Mouse (Mus musculus) midbrain, embryonic 16.5 days (tissue): ENCODE results near the gene Fam170b. TPM values are rescaled to one million over a fixed set of nuclear protein-coding genes. Genes with fewer than 3 reads are reported as not detected.
A peak's percentile ranks its signal among the peaks of the same experiment; 100 is the strongest.

Experiments
- ATAC-seq: fragments of 200-750 bp; cut with Nextera tagmentation; 2 replicates; pipeline ENCODE4 v1.8.0; 2017; ENCODE audit warnings: moderate TSS enrichment
- H3K27ac ChIP-seq: fragments of 300-500 bp; sonication (generic); 2 replicates; pipeline ENCODE4 v1.5.1; 2014; ENCODE audit warnings: mild to moderate bottlenecking, low read length, mixed read lengths
- H3K27me3 ChIP-seq: fragments of 300-500 bp; sonication (generic); 2 replicates; pipeline ENCODE4 v1.6.1; 2014; ENCODE audit warnings: low read depth, low read length, mixed read lengths; ENCODE audit not compliant: control insufficient read depth, insufficient read depth
- H3K36me3 ChIP-seq: fragments of 300-500 bp; sonication (generic); 2 replicates; pipeline ENCODE4 v1.6.1; 2014; ENCODE audit warnings: mild to moderate bottlenecking, low read length, moderate library complexity, mixed read lengths; ENCODE audit not compliant: control insufficient read depth, insufficient read depth
- H3K4me1 ChIP-seq: fragments of 300-500 bp; sonication (generic); 2 replicates; pipeline ENCODE4 v1.6.1; 2014; ENCODE audit warnings: mild to moderate bottlenecking, low read length, mixed read lengths; ENCODE audit not compliant: control insufficient read depth, insufficient read depth
- H3K4me2 ChIP-seq: fragments of 300-500 bp; sonication (generic); 2 replicates; pipeline ENCODE4 v1.6.1; 2014; ENCODE audit warnings: mild to moderate bottlenecking, low read length, mixed read lengths
- H3K4me3 ChIP-seq: fragments of 300-500 bp; sonication (generic); 2 replicates; pipeline ENCODE4 v1.5.1; 2014; ENCODE audit warnings: low read depth, mild to moderate bottlenecking, low read length, moderate library complexity, mixed read lengths
- H3K9ac ChIP-seq: fragments of 300-500 bp; sonication (generic); 2 replicates; pipeline ENCODE4 v1.6.1; 2014; ENCODE audit warnings: low read depth, low read length, mixed read lengths
- H3K9me3 ChIP-seq: fragments of 300-500 bp; sonication (generic); replicated peaks from 2 replicates; pipeline ENCODE4 v1.6.1; 2014; ENCODE audit warnings: mild to moderate bottlenecking, low read length, mixed read lengths; ENCODE audit not compliant: control insufficient read depth, poor library complexity, severe bottlenecking
- WGBS: fragments of 180-500 bp; shearing (Covaris S2); extraction: QIAGEN DNeasy Blood & Tissue Kit; methylation state at CpG from one replicate; pipeline ENCODE4 v1.1.7; 2014; 5-methylcytosine and 5-hydroxymethylcytosine counted together
- polyA plus RNA-seq: library from polyadenylated mRNA; unstranded; fragments of >200 nt; fragmentation: Nextera tagmentation; extraction: Ambion mirVana; gene quantifications from 2 replicates; pipeline ENCODE4 v1.2.1, GENCODE M21; 2015

The Fam170b gene
- polyA plus RNA-seq = 0.08 TPM in 1 of 2 replicates, not detected in the other

- ATAC-seq = no peak
- Histone ChIP-seq H3K27me3 (no peaks in the 10 kb centered on the region), H3K4me3 (no peak within 1 kb of the TSS), H3K9ac (no peak within 1 kb of the TSS), H3K27ac (no peak within 1 kb of the TSS), H3K4me1 (no peaks in the 10 kb centered on the region), H3K4me2 (no peak within 1 kb of the TSS), H3K9me3 (no peaks in the 10 kb centered on the region), H3K36me3 (no peaks in the 10 kb centered on the region)
- WGBS = 87% methylated on average over 8 of the region's 8 CpGs
These were observed at the start of gene Fam170b for GRCm38 (mm10) chr14:32833847-32834246. Gene Fam170b (plus strand): TSS chr14:32833962.

- Histone ChIP-seq H3K4me2 (no peak overlapping the region), H3K9ac (no peak overlapping the region), H3K36me3 (no peaks in the 10 kb centered on the region), H3K27me3 (no peaks in the 10 kb centered on the region), H3K4me3 (no peak overlapping the region), H3K9me3 (no peaks in the 10 kb centered on the region), H3K4me1 (no peaks in the 10 kb centered on the region), H3K27ac (no peak overlapping the region)
- no peak for ATAC-seq
- 82% methylated on average over 12 of the region's 12 CpGs for WGBS
These were observed 49.5 kb upstream of the Fam170b start for GRCm38 (mm10) chr14:32784130-32784747.

GRCm38 (mm10) chr14:32784748-32785134 is 49.0 kb upstream of the Fam170b start:
- no peaks in the 10 kb centered on the region for H3K4me1 ChIP-seq
- H3K4me2 ChIP-seq = no peak overlapping the region
- no peak overlapping the region for H3K27ac ChIP-seq
- no peaks in the 10 kb centered on the region for H3K9me3 ChIP-seq
- no peak for ATAC-seq
- no peak overlapping the region for H3K9ac ChIP-seq
- WGBS = 81% methylated on average over 4 of the region's 4 CpGs
- no peak overlapping the region for H3K4me3 ChIP-seq
- no peaks in the 10 kb centered on the region for H3K27me3 ChIP-seq
- no peaks in the 10 kb centered on the region for H3K36me3 ChIP-seq

- 76% methylated on average over 3 of the region's 3 CpGs for WGBS
- no peaks in the 10 kb centered on the region for H3K27me3 ChIP-seq
These were observed 48.1 kb upstream of the Fam170b start, which contains the start of gene Tmem273 for GRCm38 (mm10) chr14:32785556-32786130. Gene Tmem273 (plus strand): TSS chr14:32785963.

GRCm38 (mm10) chr14:32787691-32788090 is 46.1 kb upstream of the Fam170b start:
- WGBS = 64% methylated on average over 5 of the region's 5 CpGs
- ATAC-seq = no peak
- H3K4me1 ChIP-seq = no peaks in the 10 kb centered on the region
- no peak overlapping the region for H3K4me3 ChIP-seq
- H3K27ac ChIP-seq = no peak overlapping the region
- no peak overlapping the region for H3K4me2 ChIP-seq
- H3K9ac ChIP-seq = no peak overlapping the region
- no peaks in the 10 kb centered on the region for H3K9me3 ChIP-seq
- no peaks in the 10 kb centered on the region for H3K36me3 ChIP-seq
- no peaks in the 10 kb centered on the region for H3K27me3 ChIP-seq

More at GRCm38 (mm10) chr14:32785556-32786130, 48.1 kb upstream of the Fam170b start, which contains the start of gene Tmem273:
- Histone ChIP-seq H3K27ac (no peak within 1 kb of the TSS), H3K4me3 (no peak within 1 kb of the TSS), H3K9me3 (no peaks in the 10 kb centered on the region), H3K9ac (no peak within 1 kb of the TSS), H3K4me1 (no peaks in the 10 kb centered on the region), H3K36me3 (no peaks in the 10 kb centered on the region), H3K4me2 (no peak within 1 kb of the TSS)
- ATAC-seq = no peak

- H3K4me3 ChIP-seq = no peak overlapping the region
- 45% methylated on average over 8 of the region's 8 CpGs for WGBS
- no peaks in the 10 kb centered on the region for H3K36me3 ChIP-seq
- H3K27me3 ChIP-seq = no peaks in the 10 kb centered on the region
- H3K9ac ChIP-seq = no peak overlapping the region
- 0 out of 2 replicates have a peak, but pooled peaks have one; percentile 32 for ATAC-seq
- no peak overlapping the region for H3K27ac ChIP-seq
- no peak overlapping the region for H3K4me2 ChIP-seq
- no peaks in the 10 kb centered on the region for H3K4me1 ChIP-seq
- no peaks in the 10 kb centered on the region for H3K9me3 ChIP-seq
These were observed 37.4 kb upstream of the Fam170b start for GRCm38 (mm10) chr14:32796375-32796774.

GRCm38 (mm10) chr14:32797803-32798202 is 36.0 kb upstream of the Fam170b start:
- H3K36me3 ChIP-seq = no peaks in the 10 kb centered on the region
- H3K4me3 ChIP-seq = no peak overlapping the region
- no peak overlapping the region for H3K4me2 ChIP-seq
- no peak overlapping the region for H3K9ac ChIP-seq
- H3K27me3 ChIP-seq = no peaks in the 10 kb centered on the region
- H3K4me1 ChIP-seq = no peaks in the 10 kb centered on the region
- H3K9me3 ChIP-seq = no peaks in the 10 kb centered on the region
- no peak for ATAC-seq
- 84% methylated on average over 2 of the region's 2 CpGs for WGBS
- no peak overlapping the region for H3K27ac ChIP-seq

GRCm38 (mm10) chr14:32798355-32798754 is 35.4 kb upstream of the Fam170b start:
- Histone ChIP-seq H3K4me3 (no peak overlapping the region), H3K27me3 (no peaks in the 10 kb centered on the region), H3K4me2 (no peak overlapping the region), H3K4me1 (no peaks in the 10 kb centered on the region), H3K36me3 (no peaks in the 10 kb centered on the region), H3K9ac (no peak overlapping the region), H3K9me3 (no peaks in the 10 kb centered on the region), H3K27ac (no peak overlapping the region)
- WGBS = 88% methylated on average over 4 of the region's 4 CpGs
- no peak for ATAC-seq

- Histone ChIP-seq H3K36me3 (no peaks in the 10 kb centered on the region), H3K4me3 (no peak overlapping the region), H3K9me3 (no peaks in the 10 kb centered on the region), H3K27me3 (no peaks in the 10 kb centered on the region), H3K27ac (no peak overlapping the region), H3K4me2 (no peak overlapping the region), H3K9ac (no peak overlapping the region), H3K4me1 (no peaks in the 10 kb centered on the region)
- ATAC-seq = no peak
- WGBS = 97% methylated on average over 7 of the region's 7 CpGs
These were observed 33.7 kb upstream of the Fam170b start for GRCm38 (mm10) chr14:32800048-32800447.
